ENCODE assay signal across 25 mouse cellular contexts in genomic region chr3:110132289-110132688, GRCm38 (mm10). TPM values are rescaled to one million over a fixed set of nuclear protein-coding genes. Genes with fewer than 3 reads are reported as not detected.
DNase-seq lines count a peak whose midpoint lies in the region; ATAC-seq and TF ChIP-seq lines count a peak whose summit lies in the region.
"Had no signal": no experiment of that assay in that cellular context is flagged by ENCODE, and none has a peak within 500 bp of the region (broad histone marks: within the 10 kb centered on the region; RNA-seq: fewer than 3 reads in every experiment).

No protein-coding gene starts in this region.

- H3K4me1 ChIP-seq in forebrain, embryonic 11.5 days (replicated peaks; ENCODE audit: control insufficient read depth, insufficient read depth, low read length) = no peaks in the 10 kb centered on the region; the same call in 1 of the 2 replicates
- H3K4me1 ChIP-seq in forebrain, postnatal 0 days (ENCODE audit: insufficient read depth) = no peaks in the 10 kb centered on the region
- peaks cover 3% of the 10 kb centered on the region; the same call in 1 of the 2 replicates for H3K4me1 ChIP-seq in forebrain, embryonic 14.5 days (ENCODE audit: control insufficient read depth, insufficient read depth, low read length)
- H3K4me1 ChIP-seq in hindbrain, postnatal 0 days (ENCODE audit: insufficient read depth, low read length) = peaks cover 9% of the 10 kb centered on the region; the same call in 1 of the 2 replicates
- peaks cover 24% of the 10 kb centered on the region for H3K4me1 ChIP-seq in neural tube, embryonic 13.5 days (replicated peaks)
- H3K4me1 ChIP-seq in embryonic facial prominence, embryonic 10.5 days = peaks cover 6% of the 10 kb centered on the region
- no peaks in the 10 kb centered on the region for H3K4me1 ChIP-seq in stomach, postnatal 0 days (replicated peaks; ENCODE audit: control insufficient read depth, insufficient read depth)
- H3K4me1 ChIP-seq: intestine, embryonic 15.5 days; megakaryocyte, embryonic 14.5 days had no signal

- H3K9ac ChIP-seq in forebrain, embryonic 11.5 days (ENCODE audit: low read length) = no peak overlapping the region
- H3K9ac ChIP-seq in forebrain, postnatal 0 days = no peak overlapping the region
- H3K9ac ChIP-seq in forebrain, embryonic 14.5 days (ENCODE audit: low read length) = no peak overlapping the region
- no peak overlapping the region for H3K9ac ChIP-seq in hindbrain, postnatal 0 days (replicated peaks; ENCODE audit: low read length)
- H3K9ac ChIP-seq in neural tube, embryonic 13.5 days = no peak overlapping the region
- H3K9ac ChIP-seq in stomach, postnatal 0 days (ENCODE audit: low read length) = no peak overlapping the region
- H3K9ac ChIP-seq: intestine, embryonic 15.5 days had no signal

- no peak overlapping the region for H3K4me3 ChIP-seq in forebrain, embryonic 11.5 days (ENCODE audit: low read depth, low read length)
- H3K4me3 ChIP-seq in forebrain, postnatal 0 days (ENCODE audit: low read depth, low read length) = no peak overlapping the region
- no peak overlapping the region for H3K4me3 ChIP-seq in forebrain, embryonic 14.5 days (ENCODE audit: low read depth, low read length)
- H3K4me3 ChIP-seq in hindbrain, postnatal 0 days (ENCODE audit: low read length) = no peak overlapping the region
- no peak overlapping the region for H3K4me3 ChIP-seq in neural tube, embryonic 13.5 days
- H3K4me3 ChIP-seq in embryonic facial prominence, embryonic 10.5 days = no peak overlapping the region
- no peak overlapping the region for H3K4me3 ChIP-seq in stomach, postnatal 0 days (ENCODE audit: low read depth, low read length)
- H3K4me3 ChIP-seq: intestine, embryonic 15.5 days; megakaryocyte, embryonic 14.5 days; myocyte had no signal

- no peaks in the 10 kb centered on the region for H3K36me3 ChIP-seq in forebrain, embryonic 11.5 days (ENCODE audit: control insufficient read depth, insufficient read depth, low read length)
- H3K36me3 ChIP-seq in forebrain, postnatal 0 days (ENCODE audit: insufficient read depth) = no peaks in the 10 kb centered on the region
- no peaks in the 10 kb centered on the region for H3K36me3 ChIP-seq in forebrain, embryonic 14.5 days (ENCODE audit: control insufficient read depth, insufficient read depth, low read length)
- H3K36me3 ChIP-seq in hindbrain, postnatal 0 days (ENCODE audit: insufficient read depth, low read length) = no peaks in the 10 kb centered on the region
- no peaks in the 10 kb centered on the region for H3K36me3 ChIP-seq in neural tube, embryonic 13.5 days
- no peaks in the 10 kb centered on the region for H3K36me3 ChIP-seq in embryonic facial prominence, embryonic 10.5 days (replicated peaks)
- no peaks in the 10 kb centered on the region for H3K36me3 ChIP-seq in stomach, postnatal 0 days (ENCODE audit: control insufficient read depth, insufficient read depth, low read length)
- H3K36me3 ChIP-seq: intestine, embryonic 15.5 days had no signal

- H3K9me3 ChIP-seq in forebrain, embryonic 11.5 days (ENCODE audit: control insufficient read depth, low read length) = no peaks in the 10 kb centered on the region
- H3K9me3 ChIP-seq in forebrain, postnatal 0 days (ENCODE audit: low read length) = no peaks in the 10 kb centered on the region
- no peaks in the 10 kb centered on the region for H3K9me3 ChIP-seq in forebrain, embryonic 14.5 days (replicated peaks; ENCODE audit: control insufficient read depth, low read length)
- no peaks in the 10 kb centered on the region for H3K9me3 ChIP-seq in hindbrain, postnatal 0 days (ENCODE audit: low read length)
- H3K9me3 ChIP-seq in neural tube, embryonic 13.5 days = no peaks in the 10 kb centered on the region
- no peaks in the 10 kb centered on the region for H3K9me3 ChIP-seq in embryonic facial prominence, embryonic 10.5 days
- H3K9me3 ChIP-seq in stomach, postnatal 0 days (ENCODE audit: control insufficient read depth, low read length) = no peaks in the 10 kb centered on the region
- H3K9me3 ChIP-seq: intestine, embryonic 15.5 days; megakaryocyte, embryonic 14.5 days had no signal

- H3K4me2 ChIP-seq in forebrain, embryonic 11.5 days (ENCODE audit: low read depth, low read length, severe bottlenecking) = no peak overlapping the region
- H3K4me2 ChIP-seq in forebrain, postnatal 0 days (ENCODE audit: low read depth) = no peak overlapping the region
- no peak overlapping the region for H3K4me2 ChIP-seq in forebrain, embryonic 14.5 days (ENCODE audit: low read length)
- no peak overlapping the region for H3K4me2 ChIP-seq in hindbrain, postnatal 0 days (ENCODE audit: low read depth, low read length)
- peak overlapping the region; percentile 9; the same call in 1 of the 2 replicates for H3K4me2 ChIP-seq in neural tube, embryonic 13.5 days
- no peak overlapping the region for H3K4me2 ChIP-seq in stomach, postnatal 0 days (replicated peaks; ENCODE audit: low read depth)
- H3K4me2 ChIP-seq: intestine, embryonic 15.5 days; liver, embryonic 11.5 days had no signal

- H3K27me3 ChIP-seq in forebrain, embryonic 11.5 days (ENCODE audit: control insufficient read depth, insufficient read depth, low read length) = no peaks in the 10 kb centered on the region
- H3K27me3 ChIP-seq in forebrain, postnatal 0 days (ENCODE audit: insufficient read depth, low read length) = no peaks in the 10 kb centered on the region
- no peaks in the 10 kb centered on the region for H3K27me3 ChIP-seq in forebrain, embryonic 14.5 days (replicated peaks; ENCODE audit: control insufficient read depth, insufficient read depth, low read length)
- H3K27me3 ChIP-seq in hindbrain, postnatal 0 days (ENCODE audit: insufficient read depth, low read length) = no peaks in the 10 kb centered on the region
- H3K27me3 ChIP-seq in neural tube, embryonic 13.5 days = no peaks in the 10 kb centered on the region
- no peaks in the 10 kb centered on the region for H3K27me3 ChIP-seq in embryonic facial prominence, embryonic 10.5 days (replicated peaks; ENCODE audit: low read depth, poor library complexity, severe bottlenecking)
- H3K27me3 ChIP-seq in stomach, postnatal 0 days (ENCODE audit: control insufficient read depth, insufficient read depth, low read length) = no peaks in the 10 kb centered on the region
- H3K27me3 ChIP-seq: intestine, embryonic 15.5 days; megakaryocyte, embryonic 14.5 days; Patski had no signal

- H3K27ac ChIP-seq in forebrain, embryonic 11.5 days (ENCODE audit: low read depth, low read length) = no peak overlapping the region
- H3K27ac ChIP-seq in forebrain, postnatal 0 days (ENCODE audit: low read depth, low read length) = no peak overlapping the region
- no peak overlapping the region for H3K27ac ChIP-seq in forebrain, embryonic 14.5 days (ENCODE audit: low read depth, low read length)
- no peak overlapping the region for H3K27ac ChIP-seq in hindbrain, postnatal 0 days
- H3K27ac ChIP-seq in neural tube, embryonic 13.5 days (replicated peaks) = no peak overlapping the region; the same call in 1 of the 2 replicates
- H3K27ac ChIP-seq in embryonic facial prominence, embryonic 10.5 days (replicated peaks) = no peak overlapping the region
- no peak overlapping the region for H3K27ac ChIP-seq in stomach, postnatal 0 days (replicated peaks)
- H3K27ac ChIP-seq: intestine, embryonic 15.5 days had no signal

- no peak for TF ChIP-seq EP300 in stomach, postnatal 0 days (optimal IDR thresholded peaks at IDR 0.05)

- WGBS in forebrain, embryonic 11.5 days = 79% methylated on average over 8 of the region's 8 CpGs
- 57% methylated on average over 8 of the region's 8 CpGs for WGBS in forebrain, postnatal 0 days
- 74% methylated on average over 8 of the region's 8 CpGs for WGBS in forebrain, embryonic 14.5 days
- WGBS in hindbrain, postnatal 0 days = 47% methylated on average over 8 of the region's 8 CpGs
- 45% methylated on average over 8 of the region's 8 CpGs for WGBS in neural tube, embryonic 13.5 days
- WGBS in embryonic facial prominence, embryonic 10.5 days = 83% methylated on average over 8 of the region's 8 CpGs
- WGBS in stomach, postnatal 0 days = 68% methylated on average over 8 of the region's 8 CpGs

- TF ChIP-seq CTCF in forebrain, postnatal 0 days (IDR thresholded peaks at IDR 0.05; ENCODE audit: low read depth) = no peak
- no peak for TF ChIP-seq CTCF in hindbrain, postnatal 0 days (IDR thresholded peaks at IDR 0.05; ENCODE audit: low read depth)
- TF ChIP-seq CTCF in stomach, postnatal 0 days (IDR thresholded peaks at IDR 0.05; ENCODE audit: low read depth) = no peak

- no peak for DNase-seq in forebrain, embryonic 11.5 days (ENCODE audit: low spot score)
- no peak for DNase-seq in forebrain, postnatal 0 days
- peak; percentile 20 for DNase-seq in forebrain, embryonic 14.5 days (ENCODE audit: low spot score)
- peak; percentile 10 for DNase-seq in hindbrain, postnatal 0 days (ENCODE audit: low spot score)
- no peak for DNase-seq in embryonic facial prominence, embryonic 10.5 days (ENCODE audit: low spot score)
- DNase-seq in stomach, postnatal 0 days (ENCODE audit: low spot score) = no peak
- no peak for DNase-seq in right cerebral cortex, postnatal 14 days
- DNase-seq: adrenal gland, postnatal 25 days; cerebellum, adult 11-12 months; heart, postnatal 36 days; kidney, adult 9 months; kidney, postnatal 25 days; layer of hippocampus, adult 9-11 months; lung, adult 2 months; spleen, adult 18-20 months; thymus, adult 18-20 months had no signal

- ATAC-seq in forebrain, embryonic 11.5 days (replicated peaks; ENCODE audit: low FRiP score) = peak; percentile 51; the same call in 1 of the 2 replicates
- no peak for ATAC-seq in forebrain, postnatal 0 days
- peak; percentile 18; the same call in 1 of the 2 replicates for ATAC-seq in forebrain, embryonic 14.5 days
- no peak for ATAC-seq in hindbrain, postnatal 0 days
- ATAC-seq in neural tube, embryonic 13.5 days (ENCODE audit: low read depth) = peak; percentile 57
- ATAC-seq in stomach, postnatal 0 days (ENCODE audit: low FRiP score, low TSS enrichment) = no peak
- ATAC-seq: CD4-positive, CD25-positive, alpha-beta regulatory T cell, adult 4 months; intestine, embryonic 15.5 days; Patski had no signal

RNA-seq across cellular contexts. Expression of gene Ntng1, which starts 11.5 kb away (rescaled TPM):
- polyA plus RNA-seq in forebrain, embryonic 11.5 days (2014; fragmentation: Nextera tagmentation; extraction: Ambion mirVana) = 2.0 and 4.0 TPM in 2 replicates
- total RNA-seq in forebrain, postnatal 0 days (2014; rRNA removed) = 19.5 and 34.5 TPM in 2 replicates
- 11.9 and 32.9 TPM in 2 replicates for polyA plus RNA-seq in forebrain, postnatal 0 days (2015; fragmentation: Nextera tagmentation; extraction: Ambion mirVana)
- 12.2 and 17.4 TPM in 2 replicates for polyA plus RNA-seq in forebrain, embryonic 14.5 days (2014; fragmentation: Nextera tagmentation; extraction: Ambion mirVana)
- total RNA-seq in hindbrain, postnatal 0 days (2014; rRNA removed) = 28.2 and 37.1 TPM in 2 replicates
- 18.5 and 20.1 TPM in 2 replicates for polyA plus RNA-seq in hindbrain, postnatal 0 days (2015; fragmentation: Nextera tagmentation; extraction: Ambion mirVana)
- 13.7 and 15.6 TPM in 2 replicates for polyA plus RNA-seq in neural tube, embryonic 13.5 days (2015; fragmentation: Nextera tagmentation; extraction: Ambion mirVana)
- 3.6 and 4.8 TPM in 2 replicates for polyA plus RNA-seq in embryonic facial prominence, embryonic 10.5 days (2016; fragmentation: Nextera tagmentation; extraction: Ambion mirVana)
- 0.98 and 1.2 TPM in 2 replicates for polyA plus RNA-seq in stomach, postnatal 0 days (2015; fragmentation: Nextera tagmentation; extraction: Ambion mirVana)
- total RNA-seq: ES-E14; granulocyte monocyte progenitor cell, adult 5-6 weeks had no signal
- polyA plus RNA-seq: CD4-positive, CD25-positive, alpha-beta regulatory T cell, adult 4 months had no signal

Comparison
In these comparisons a context has a peak if more than half of its experiments do, and no peak if none do; other contexts are left out.
1. ATAC-seq: peak in forebrain, embryonic 11.5 days (single experiment), forebrain, embryonic 14.5 days (single experiment) and neural tube, embryonic 13.5 days (single experiment); none in forebrain, postnatal 0 days (single experiment), hindbrain, postnatal 0 days (single experiment) and stomach, postnatal 0 days (single experiment).
2. DNase-seq: peak in forebrain, embryonic 14.5 days (single experiment) and hindbrain, postnatal 0 days (single experiment); none in forebrain, embryonic 11.5 days (single experiment), forebrain, postnatal 0 days (single experiment), embryonic facial prominence, embryonic 10.5 days (single experiment), stomach, postnatal 0 days (single experiment) and right cerebral cortex, postnatal 14 days (single experiment).